Mouse (Mus musculus): ENCODE results near the gene Olah.

- no peak for TF ChIP-seq POLR2A (IDR thresholded peaks at IDR 0.05; ENCODE audit: insufficient read depth, low read depth, low read length)
- no peak for TF ChIP-seq CTCF (IDR thresholded peaks at IDR 0.05; ENCODE audit: insufficient read depth, low read depth, low read length)
These were observed 48.1 kb downstream of the Olah start for GRCm38 (mm10) chr2:3348919-3349318.
